Mouse (Mus musculus) ES-Bruce4 (cell line): ENCODE results near the gene Fndc3b.

ENCODE experiments used
- CTCF ChIP-seq: IDR thresholded peaks from one replicate; pipeline ENCODE4 v1.8.1; 2011; ENCODE audit warnings: low read depth, low read length
- EP300 ChIP-seq: IDR thresholded peaks from 2 replicates; pipeline ENCODE4 v1.6.1; 2011; ENCODE audit warnings: low read depth, low read length; ENCODE audit not compliant: insufficient read depth
- POLR2A ChIP-seq: IDR thresholded peaks from one replicate; pipeline ENCODE4 v1.8.1; 2011; ENCODE audit warnings: low read length; ENCODE audit not compliant: insufficient read depth

DNA sequence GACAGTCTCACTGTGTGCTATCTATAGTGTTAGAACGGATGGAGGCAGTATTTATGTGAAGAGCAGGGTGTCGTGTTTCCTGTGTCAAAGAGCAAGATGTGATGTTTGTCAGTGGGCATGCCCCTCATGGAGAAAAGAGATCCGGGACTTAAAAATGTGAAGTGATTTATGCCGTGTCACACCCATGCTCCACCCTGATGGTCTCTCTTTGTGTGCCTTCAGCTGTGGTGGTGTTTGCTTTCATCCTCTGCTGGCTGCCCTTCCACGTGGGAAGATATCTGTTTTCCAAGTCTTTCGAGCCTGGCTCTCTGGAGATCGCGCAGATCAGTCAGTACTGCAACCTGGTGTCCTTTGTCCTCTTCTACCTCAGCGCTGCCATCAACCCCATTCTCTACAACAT lies 336.7 kb downstream of the Fndc3b start:
- TF ChIP-seq POLR2A (no peak), CTCF (no peak), EP300 (no peak)
